Mouse (Mus musculus): ENCODE measurements around the gene Plppr1.

Gene Plppr1

GRCm38 (mm10) chr4:49059021-49059401 is at the start of gene Plppr1:
TSS of gene Plppr1 (plus strand) at chr4:49059273.
- DNase-seq (ENCODE audit: low spot score in 2 of 2) = no peak

- no peak for DNase-seq (ENCODE audit: low spot score in 2 of 2)
Measured at GRCm38 (mm10) chr4:49016701-49017100, 42.4 kb upstream of the Plppr1 start.

- DNase-seq (ENCODE audit: low spot score in 2 of 2) = no peak
Measured at GRCm38 (mm10) chr4:49023221-49023620, 35.9 kb upstream of the Plppr1 start.

- no peak for DNase-seq (ENCODE audit: low spot score in 2 of 2)
Measured at GRCm38 (mm10) chr4:49038311-49038710, 20.8 kb upstream of the Plppr1 start.

- DNase-seq (ENCODE audit: low spot score in 2 of 2) = no peak
Measured at GRCm38 (mm10) chr4:49039854-49040253, 19.2 kb upstream of the Plppr1 start.

GRCm38 (mm10) chr4:49041655-49042054 is 17.4 kb upstream of the Plppr1 start:
- no peak for DNase-seq (ENCODE audit: low spot score in 2 of 2)

- DNase-seq (ENCODE audit: low spot score in 2 of 2) = no peak
Measured at GRCm38 (mm10) chr4:49050628-49051027, 8.4 kb upstream of the Plppr1 start.

GRCm38 (mm10) chr4:49057916-49058315 is 1.2 kb upstream of the Plppr1 start:
- no peak for DNase-seq (ENCODE audit: low spot score in 2 of 2)

GRCm38 (mm10) chr4:49058557-49058956 is 516 bp upstream of the Plppr1 start:
- DNase-seq (ENCODE audit: low spot score in 2 of 2) = no peak

GRCm38 (mm10) chr4:49059402-49060381 is 619 bp downstream of the Plppr1 start:
- DNase-seq (ENCODE audit: low spot score in 2 of 2) = no peak

- DNase-seq (ENCODE audit: low spot score in 2 of 2) = no peak
Measured at GRCm38 (mm10) chr4:49069471-49069870, 10.4 kb downstream of the Plppr1 start.

- DNase-seq (ENCODE audit: low spot score in 2 of 2) = no peak
Measured at GRCm38 (mm10) chr4:49072886-49073285, 13.8 kb downstream of the Plppr1 start.

- no peak for DNase-seq (ENCODE audit: low spot score in 2 of 2)
Measured at GRCm38 (mm10) chr4:49075881-49076280, 16.8 kb downstream of the Plppr1 start.

- DNase-seq (ENCODE audit: low spot score in 2 of 2) = no peak
Measured at GRCm38 (mm10) chr4:49079399-49079798, 20.3 kb downstream of the Plppr1 start.

GRCm38 (mm10) chr4:49088205-49088604 is 29.1 kb downstream of the Plppr1 start:
- DNase-seq (ENCODE audit: low spot score in 2 of 2) = no peak

GRCm38 (mm10) chr4:49090461-49090860 is 31.4 kb downstream of the Plppr1 start:
- no peak for DNase-seq (ENCODE audit: low spot score in 2 of 2)

- no peak for DNase-seq (ENCODE audit: low spot score in 2 of 2)
Measured at GRCm38 (mm10) chr4:49099448-49099847, 40.4 kb downstream of the Plppr1 start.

- DNase-seq (ENCODE audit: low spot score in 2 of 2) = no peak
Measured at GRCm38 (mm10) chr4:49101934-49102768, 43.1 kb downstream of the Plppr1 start.

- no peak for DNase-seq (ENCODE audit: low spot score in 2 of 2)
Measured at GRCm38 (mm10) chr4:49102769-49103193, 43.7 kb downstream of the Plppr1 start.

- no peak for DNase-seq (ENCODE audit: low spot score in 2 of 2)
Measured at GRCm38 (mm10) chr4:49104860-49105259, 45.8 kb downstream of the Plppr1 start.

GRCm38 (mm10) chr4:49107895-49108294 is 48.8 kb downstream of the Plppr1 start:
- no peak for DNase-seq (ENCODE audit: low spot score in 2 of 2)

- no peak for DNase-seq (ENCODE audit: low spot score in 2 of 2)
Measured at GRCm38 (mm10) chr4:49108371-49108770, 49.3 kb downstream of the Plppr1 start.

All from natural killer cell, adult 2 months (primary cell).